Mouse (Mus musculus) forebrain, embryonic 11.5 days (tissue): ENCODE measurements at regions not wholly inside any gene's neighbourhood (a gene's known extent, or its start where the extent isn't known, plus 50 kb on each side); places are given as distances from the start of the nearest gene placed in this dataset.

ENCODE experiments used
- ATAC-seq: fragments of 200-750 bp; cut with Nextera tagmentation; replicated peaks from 2 replicates; pipeline ENCODE4 v1.8.0; 2017; ENCODE audit warnings: moderate TSS enrichment; ENCODE audit not compliant: low FRiP score
- DNase-seq: peaks from one replicate; pipeline ENCODE4 v3.0.0-alpha.2; 2017; ENCODE audit warnings: low spot score
- H3K27ac ChIP-seq: fragments of 300-500 bp; sonication (generic); 2 replicates; pipeline ENCODE4 v1.5.1; 2014; ENCODE audit warnings: low read depth, low read length
- H3K27me3 ChIP-seq: fragments of 300-500 bp; sonication (generic); 2 replicates; pipeline ENCODE4 v1.6.1; 2014; ENCODE audit warnings: mild to moderate bottlenecking, low read length, mixed read lengths; ENCODE audit not compliant: control insufficient read depth, insufficient read depth
- H3K36me3 ChIP-seq: fragments of 300-500 bp; sonication (generic); 2 replicates; pipeline ENCODE4 v1.6.1; 2014; ENCODE audit warnings: mild to moderate bottlenecking, low read length, moderate library complexity, mixed read lengths; ENCODE audit not compliant: control insufficient read depth, insufficient read depth
- H3K4me1 ChIP-seq: fragments of 300-500 bp; sonication (generic); replicated peaks from 2 replicates; pipeline ENCODE4 v1.6.1; 2014; ENCODE audit warnings: low read length, mixed read lengths; ENCODE audit not compliant: control insufficient read depth, insufficient read depth
- H3K4me2 ChIP-seq: fragments of 300-500 bp; sonication (generic); 2 replicates; pipeline ENCODE4 v1.6.1; 2014; ENCODE audit warnings: low read depth, mild to moderate bottlenecking, low read length, moderate library complexity, mixed read lengths; ENCODE audit not compliant: severe bottlenecking
- H3K4me3 ChIP-seq: fragments of 300-500 bp; sonication (generic); 2 replicates; pipeline ENCODE4 v1.5.1; 2014; ENCODE audit warnings: low read depth, low read length
- H3K9ac ChIP-seq: fragments of 300-500 bp; sonication (generic); 2 replicates; pipeline ENCODE4 v1.6.1; 2014; ENCODE audit warnings: low read length
- H3K9me3 ChIP-seq: fragments of 300-500 bp; sonication (generic); 2 replicates; pipeline ENCODE4 v1.6.1; 2016; ENCODE audit warnings: low read length, mixed read lengths; ENCODE audit not compliant: control insufficient read depth
- WGBS: fragments of 180-500 bp; shearing (Covaris S2); extraction: QIAGEN DNeasy Blood & Tissue Kit; methylation state at CpG from one replicate; pipeline ENCODE4 v1.1.7; 2014; 5-methylcytosine and 5-hydroxymethylcytosine counted together

DNA sequence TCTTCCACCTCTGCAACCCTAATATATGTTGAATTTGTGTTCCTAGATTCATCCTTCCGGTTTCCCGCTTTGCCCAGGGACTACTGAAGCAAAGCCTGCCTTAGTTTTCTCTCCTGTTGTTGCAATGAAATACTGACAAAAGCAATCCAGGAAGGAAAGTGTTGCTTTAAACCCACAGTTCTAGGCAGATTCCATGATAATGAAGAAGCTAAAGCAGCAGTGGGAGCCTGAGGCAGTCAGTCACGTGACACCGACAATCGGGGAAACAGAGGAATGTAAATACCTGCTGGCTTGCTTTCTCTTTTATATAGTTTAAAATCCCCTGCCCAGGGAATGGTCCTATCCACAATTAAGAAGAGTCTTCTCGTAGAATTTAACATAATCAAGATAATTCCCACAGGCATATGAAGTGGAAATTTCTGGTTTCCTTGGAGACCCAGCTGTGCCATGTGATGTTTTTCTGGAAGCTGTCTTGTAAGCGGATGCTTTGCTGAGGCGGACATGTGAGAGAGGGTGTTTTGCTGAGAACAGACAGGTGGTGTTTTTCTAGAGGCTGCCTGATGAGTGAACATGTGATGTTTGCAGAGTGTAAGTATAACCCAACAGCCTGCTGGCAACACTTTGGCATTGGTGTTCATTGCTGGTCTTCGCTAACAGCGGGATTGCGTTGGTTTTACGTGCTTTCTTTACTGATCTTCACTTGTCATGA is 398.0 kb downstream of the Prim2 start:
- Histone ChIP-seq H3K9me3 (no peaks in the 10 kb centered on the region), H3K4me2 (no peak overlapping the region), H3K27me3 (no peaks in the 10 kb centered on the region), H3K27ac (no peak overlapping the region), H3K4me3 (no peak overlapping the region), H3K36me3 (no peaks in the 10 kb centered on the region), H3K4me1 (no peaks in the 10 kb centered on the region), H3K9ac (no peak overlapping the region)
- WGBS: 66% methylated on average over 12 of the region's 12 CpGs
- DNase-seq (no peak), ATAC-seq (peak; percentile 36; the same call in 1 of the 2 replicates)

DNA sequence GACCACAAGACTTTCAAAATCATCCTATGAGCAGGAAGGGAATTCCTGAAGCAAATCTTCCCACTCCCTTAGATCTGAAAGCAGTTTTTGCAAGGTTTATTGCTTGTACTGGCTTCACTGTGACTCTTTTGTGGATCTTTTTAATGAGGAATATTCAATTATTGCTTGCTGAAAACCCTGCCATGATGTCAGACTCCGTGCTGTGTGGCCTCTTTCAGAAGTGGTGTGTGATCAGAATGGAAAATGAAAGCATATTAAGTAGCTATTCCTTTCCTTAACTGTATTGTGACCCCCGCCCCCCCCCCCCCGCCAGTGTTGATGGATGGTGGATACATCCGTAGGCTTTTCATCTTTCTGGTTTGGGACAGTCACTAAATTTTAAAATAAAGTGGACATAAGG is 400.4 kb downstream of the Prim2 start:
- H3K4me3 ChIP-seq: no peak overlapping the region
- no peak for DNase-seq
- no peak overlapping the region for H3K27ac ChIP-seq
- peak; percentile 76 for ATAC-seq
- H3K9ac ChIP-seq: no peak overlapping the region
- WGBS: 63% methylated on average over 4 of the region's 4 CpGs
- no peaks in the 10 kb centered on the region for H3K9me3 ChIP-seq
- H3K4me1 ChIP-seq: no peaks in the 10 kb centered on the region
- H3K36me3 ChIP-seq: no peaks in the 10 kb centered on the region
- H3K4me2 ChIP-seq: no peak overlapping the region
- H3K27me3 ChIP-seq: no peaks in the 10 kb centered on the region

DNA sequence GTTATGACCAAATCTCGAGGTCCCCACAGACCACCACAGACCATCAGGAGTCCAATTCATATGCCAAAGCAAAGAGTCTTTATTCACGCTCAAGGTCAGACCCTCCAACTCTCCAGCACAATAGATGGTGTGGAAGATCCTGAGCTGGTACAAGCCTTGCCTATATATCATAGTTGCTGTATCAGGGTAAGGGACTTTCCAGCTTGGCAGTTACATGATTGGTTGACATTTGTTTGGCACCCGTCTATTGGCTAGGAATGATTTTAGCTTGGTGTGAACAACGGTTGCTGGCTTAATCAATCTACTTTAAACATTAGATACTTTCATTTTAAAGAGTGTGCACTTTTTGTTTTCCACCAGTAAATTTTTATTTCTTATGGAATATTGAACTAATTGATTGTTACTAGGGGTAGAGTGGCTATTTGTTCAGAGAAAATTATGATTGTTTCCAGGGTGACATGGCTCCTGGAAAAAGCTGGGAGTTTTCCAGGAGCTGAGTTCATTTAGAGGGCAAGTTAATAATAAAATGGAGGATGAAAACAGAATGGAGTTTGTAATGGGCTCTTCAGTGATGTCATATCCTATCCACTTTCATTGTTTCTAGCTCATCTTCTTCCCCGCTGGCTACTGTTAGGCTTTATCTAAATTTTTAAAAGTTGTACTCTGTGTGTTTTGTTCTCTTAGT is 403.7 kb downstream of the Prim2 start:
- no peaks in the 10 kb centered on the region for H3K27me3 ChIP-seq
- H3K9ac ChIP-seq: no peak overlapping the region
- H3K9me3 ChIP-seq: no peaks in the 10 kb centered on the region
- no peaks in the 10 kb centered on the region for H3K36me3 ChIP-seq
- no peak overlapping the region for H3K27ac ChIP-seq
- WGBS: 87% methylated on average over 5 of the region's 5 CpGs
- no peak for DNase-seq
- no peak overlapping the region for H3K4me2 ChIP-seq
- ATAC-seq: no peak
- H3K4me3 ChIP-seq: no peak overlapping the region
- H3K4me1 ChIP-seq: no peaks in the 10 kb centered on the region

DNA sequence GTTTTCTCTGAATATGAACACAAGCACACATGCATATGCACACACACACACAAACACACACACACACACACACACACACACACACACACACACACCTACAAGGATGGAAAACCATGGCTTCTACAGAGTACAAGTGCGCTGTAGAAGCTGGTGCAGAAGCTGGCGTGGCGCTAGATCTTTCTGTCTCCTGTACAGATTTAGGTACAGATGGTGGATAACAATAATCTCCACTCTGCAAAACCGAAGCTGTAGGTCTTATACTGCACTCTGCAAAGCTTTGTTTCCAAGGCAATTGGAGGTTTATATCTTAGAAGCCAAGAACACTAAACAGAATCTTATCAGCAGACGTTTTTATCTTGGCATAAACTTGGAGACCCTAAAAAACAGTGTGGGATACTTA is 420.1 kb downstream of the Prim2 start:
- Histone ChIP-seq H3K36me3 (no peaks in the 10 kb centered on the region), H3K27ac (no peak overlapping the region), H3K9ac (no peak overlapping the region), H3K9me3 (no peaks in the 10 kb centered on the region), H3K4me3 (no peak overlapping the region), H3K4me1 (no peaks in the 10 kb centered on the region), H3K27me3 (no peaks in the 10 kb centered on the region), H3K4me2 (no peak overlapping the region)
- ATAC-seq: no peak
- 93% methylated on average over 5 of the region's 5 CpGs for WGBS
- no peak for DNase-seq

DNA sequence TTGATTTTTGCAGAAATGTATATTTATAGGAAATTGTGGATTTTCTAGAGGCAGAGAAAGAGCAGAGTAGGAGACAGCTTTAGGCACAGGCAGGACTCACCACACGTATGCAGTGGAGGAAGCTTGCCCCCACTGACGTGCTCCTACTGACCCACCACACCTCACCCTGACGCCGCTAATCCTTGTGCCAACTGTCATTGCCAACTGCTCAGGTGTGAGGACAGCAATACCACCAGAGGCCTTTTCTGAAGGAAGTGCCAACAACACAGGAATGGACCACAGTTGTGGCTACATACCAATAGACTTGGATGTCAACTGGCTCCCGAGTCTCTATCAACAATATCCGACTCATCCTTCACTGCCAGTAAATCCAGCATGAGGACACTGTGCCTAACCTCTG is 422.5 kb downstream of the Prim2 start:
- Histone ChIP-seq H3K36me3 (no peaks in the 10 kb centered on the region), H3K9ac (no peak overlapping the region), H3K27ac (no peak overlapping the region), H3K4me3 (no peak overlapping the region), H3K27me3 (no peaks in the 10 kb centered on the region), H3K4me2 (no peak overlapping the region), H3K4me1 (no peaks in the 10 kb centered on the region), H3K9me3 (no peaks in the 10 kb centered on the region)
- WGBS: 87% methylated on average over 6 of the region's 6 CpGs
- ATAC-seq (no peak), DNase-seq (no peak)

DNA sequence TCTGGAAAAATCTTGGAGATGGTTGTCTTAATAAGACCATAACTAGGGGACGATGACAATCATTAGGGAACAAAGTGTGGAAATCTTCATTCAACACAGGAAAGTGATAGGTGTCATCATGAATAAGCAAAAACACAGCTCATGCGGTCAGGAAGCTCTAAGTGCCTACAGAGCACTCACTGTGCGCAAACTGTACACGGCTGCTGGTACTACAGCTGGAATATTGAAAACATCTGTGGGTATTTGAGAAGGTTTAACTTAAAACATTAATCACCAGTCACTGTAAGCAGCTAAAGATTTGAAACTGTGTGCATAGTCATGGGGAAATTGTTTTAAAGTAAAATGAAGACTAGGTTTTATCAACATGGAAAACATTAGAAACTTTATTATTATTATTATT is 424.4 kb downstream of the Prim2 start:
- no peak overlapping the region for H3K4me3 ChIP-seq
- DNase-seq (no peak), ATAC-seq (no peak)
- H3K9ac ChIP-seq: no peak overlapping the region
- no peaks in the 10 kb centered on the region for H3K36me3 ChIP-seq
- no peak overlapping the region for H3K4me2 ChIP-seq
- WGBS: 82% methylated on average over 4 of the region's 4 CpGs
- no peaks in the 10 kb centered on the region for H3K4me1 ChIP-seq
- H3K27me3 ChIP-seq: no peaks in the 10 kb centered on the region
- H3K9me3 ChIP-seq: no peaks in the 10 kb centered on the region
- H3K27ac ChIP-seq: no peak overlapping the region

DNA sequence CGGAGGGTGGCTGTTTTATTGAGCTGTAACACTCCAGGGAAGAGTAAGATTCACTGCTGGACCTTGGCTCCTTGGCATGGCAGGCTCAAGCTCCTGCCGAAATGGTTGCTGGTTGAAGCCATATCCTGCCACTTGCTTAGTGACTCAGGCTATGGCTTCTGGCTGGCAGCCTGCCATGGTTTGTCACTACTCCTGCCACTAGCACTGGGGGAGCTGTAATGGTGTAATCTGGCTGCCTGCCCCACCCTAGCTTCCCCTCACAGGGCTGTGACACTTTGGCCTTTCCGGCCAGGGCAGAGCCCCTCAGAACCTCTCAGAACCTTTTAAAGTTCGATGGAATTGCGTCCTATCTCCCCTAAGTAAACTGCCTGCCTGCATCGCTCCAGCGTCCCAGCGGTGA is 424.9 kb downstream of the Prim2 start:
- Histone ChIP-seq H3K9ac (no peak overlapping the region), H3K9me3 (no peaks in the 10 kb centered on the region), H3K4me3 (no peak overlapping the region), H3K4me2 (no peak overlapping the region), H3K27me3 (no peaks in the 10 kb centered on the region), H3K27ac (no peak overlapping the region), H3K36me3 (no peaks in the 10 kb centered on the region), H3K4me1 (no peaks in the 10 kb centered on the region)
- WGBS: 90% methylated on average over 8 of the region's 8 CpGs
- ATAC-seq (no peak), DNase-seq (no peak)

DNA sequence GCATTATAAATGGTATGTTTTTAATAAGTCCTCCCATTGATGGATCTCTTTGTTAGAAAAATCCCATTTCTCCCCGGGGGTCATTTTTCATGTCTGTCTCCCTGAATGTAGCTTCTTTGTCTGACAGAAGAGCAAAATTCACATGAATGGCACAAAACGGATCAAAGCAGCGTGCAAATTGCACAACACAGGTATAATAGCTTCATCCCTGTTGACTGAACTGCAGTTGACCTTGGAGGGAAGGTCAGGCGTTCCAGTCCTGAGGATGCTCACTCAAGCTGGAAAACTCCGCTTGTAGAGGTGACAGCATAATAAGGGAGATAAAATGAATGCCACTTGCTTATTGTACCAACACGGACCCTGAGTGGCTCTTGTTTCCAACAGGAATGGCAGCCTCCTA is 446.6 kb downstream of the Prim2 start:
- ATAC-seq (no peak), DNase-seq (no peak)
- Histone ChIP-seq H3K27me3 (no peaks in the 10 kb centered on the region), H3K4me2 (no peak overlapping the region), H3K9ac (no peak overlapping the region), H3K36me3 (no peaks in the 10 kb centered on the region), H3K4me1 (no peaks in the 10 kb centered on the region), H3K27ac (no peak overlapping the region), H3K9me3 (no peaks in the 10 kb centered on the region), H3K4me3 (no peak overlapping the region)
- 78% methylated on average over 6 of the region's 6 CpGs for WGBS

DNA sequence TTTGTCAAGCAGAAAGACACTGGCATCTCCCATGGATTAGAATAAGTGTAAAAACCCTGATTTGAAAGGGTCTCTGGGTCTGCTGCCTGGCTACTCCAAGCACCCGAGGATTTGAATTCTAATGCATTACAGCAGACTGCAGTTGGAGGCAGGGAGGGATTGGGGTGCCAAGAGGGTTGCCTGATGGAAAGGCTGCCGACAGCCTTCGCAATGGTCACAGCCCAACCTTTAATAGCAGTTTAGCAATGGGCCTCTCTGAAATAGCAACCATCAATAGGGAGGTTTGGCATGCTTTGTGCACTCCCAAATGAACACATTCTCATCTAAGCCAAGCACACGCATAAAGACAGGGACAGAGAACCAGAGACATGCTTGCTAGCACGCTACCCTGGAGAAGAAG is 454.8 kb downstream of the Prim2 start:
- Histone ChIP-seq H3K9ac (no peak overlapping the region), H3K9me3 (no peaks in the 10 kb centered on the region), H3K27me3 (no peaks in the 10 kb centered on the region), H3K4me3 (no peak overlapping the region), H3K4me1 (no peaks in the 10 kb centered on the region), H3K36me3 (no peaks in the 10 kb centered on the region), H3K27ac (no peak overlapping the region), H3K4me2 (no peak overlapping the region)
- peak; percentile 27; the same call in 1 of the 2 replicates for ATAC-seq
- 59% methylated on average over 5 of the region's 5 CpGs for WGBS
- DNase-seq: no peak
